Mouse (Mus musculus) large intestine, adult 2 months (tissue): ENCODE data around the gene Catsper1. TPM values are rescaled to one million over a fixed set of nuclear protein-coding genes. Genes with fewer than 3 reads are reported as not detected.

ENCODE experiments used
- DNase-seq: peaks from one replicate; pipeline ENCODE4 v3.0.0-alpha.2; 2012; ENCODE audit warnings: low read depth, low spot score
- WGBS: fragments of 180-500 bp; shearing (Covaris S2); methylation state at CpG from one replicate; pipeline ENCODE4 v1.1.7; 2018; 5-methylcytosine and 5-hydroxymethylcytosine counted together
- polyA plus RNA-seq: library from polyadenylated mRNA; depleted of rRNA; stranded (reverse); fragments of >200 nt; gene quantifications from 2 replicates; pipeline ENCODE4 v1.2.3, GENCODE M21; 2012; rRNA removed

Gene Catsper1
- polyA plus RNA-seq, result not detected in 2 replicates

GRCm38 (mm10) chr19:5335441-5335840 is at the start of gene Catsper1:
TSS of gene Catsper1 (plus strand) at chr19:5335741.
- no peak for DNase-seq
- WGBS, result 77% methylated on average over 6 of the region's 6 CpGs

GRCm38 (mm10) chr19:5294972-5295735 is 40.4 kb upstream of the Catsper1 start, which contains the start of gene Sf3b2:
TSS of gene Sf3b2 (minus strand) at chr19:5295455.
- DNase-seq, result peak; percentile 100

GRCm38 (mm10) chr19:5295736-5296075 is 39.8 kb upstream of the Catsper1 start:
- DNase-seq, result no peak

More at GRCm38 (mm10) chr19:5294972-5295735, 40.4 kb upstream of the Catsper1 start, which contains the start of gene Sf3b2:
- WGBS, result under 1% methylated on average over 46 of the region's 46 CpGs

GRCm38 (mm10) chr19:5296630-5297029 is 38.9 kb upstream of the Catsper1 start:
- no peak for DNase-seq
- 77% methylated on average over 5 of the region's 5 CpGs for WGBS

More at GRCm38 (mm10) chr19:5295736-5296075, 39.8 kb upstream of the Catsper1 start:
- WGBS, result 3% methylated on average over 13 of the region's 13 CpGs

GRCm38 (mm10) chr19:5297903-5298800 is 37.4 kb upstream of the Catsper1 start, which contains the start of gene Gal3st3:
TSS of gene Gal3st3 (plus strand) at chr19:5298331.
- 31% methylated on average over 32 of the region's 32 CpGs for WGBS
- no peak for DNase-seq

- WGBS, result 66% methylated on average over 6 of the region's 6 CpGs
- no peak for DNase-seq
These were observed 35.0 kb upstream of the Catsper1 start for GRCm38 (mm10) chr19:5300588-5300987.

- WGBS, result 15% methylated on average over 4 of the region's 4 CpGs
- no peak for DNase-seq
These were observed 33.1 kb upstream of the Catsper1 start for GRCm38 (mm10) chr19:5302455-5302854.

- WGBS, result 79% methylated on average over 6 of the region's 6 CpGs
- DNase-seq, result no peak
These were observed 29.3 kb upstream of the Catsper1 start for GRCm38 (mm10) chr19:5306279-5306678.

GRCm38 (mm10) chr19:5306968-5307734 is 28.4 kb upstream of the Catsper1 start:
- WGBS, result 52% methylated on average over 98 of the region's 98 CpGs
- no peak for DNase-seq

GRCm38 (mm10) chr19:5309025-5309424 is 26.5 kb upstream of the Catsper1 start:
- no peak for DNase-seq
- 81% methylated on average over 7 of the region's 7 CpGs for WGBS

- WGBS, result 78% methylated on average over 8 of the region's 8 CpGs
- no peak for DNase-seq
These were observed 22.4 kb upstream of the Catsper1 start for GRCm38 (mm10) chr19:5313189-5313588.

- DNase-seq, result no peak
- WGBS, result 21% methylated on average over 17 of the region's 17 CpGs
These were observed 11.7 kb upstream of the Catsper1 start for GRCm38 (mm10) chr19:5323801-5324200.

- DNase-seq, result no peak
- 59% methylated on average over 19 of the region's 19 CpGs for WGBS
These were observed 7.6 kb upstream of the Catsper1 start for GRCm38 (mm10) chr19:5327970-5328369.

GRCm38 (mm10) chr19:5334741-5335140 is 800 bp upstream of the Catsper1 start:
- no peak for DNase-seq

GRCm38 (mm10) chr19:5337975-5338374 is 2.4 kb downstream of the Catsper1 start:
- 14% methylated on average over 5 of the region's 5 CpGs for WGBS
- DNase-seq, result peak; percentile 54

More at GRCm38 (mm10) chr19:5334741-5335140, 800 bp upstream of the Catsper1 start:
- WGBS, result 77% methylated on average over 5 of the region's 5 CpGs

GRCm38 (mm10) chr19:5341360-5341759 is 5.8 kb downstream of the Catsper1 start:
- WGBS, result 79% methylated on average over 7 of the region's 7 CpGs
- DNase-seq, result no peak

- no peak for DNase-seq
- WGBS, result 70% methylated on average over 6 of the region's 6 CpGs
These were observed 10.0 kb downstream of the Catsper1 start for GRCm38 (mm10) chr19:5345297-5346131.

GRCm38 (mm10) chr19:5348064-5348463 is 12.5 kb downstream of the Catsper1 start:
- DNase-seq, result no peak
- 75% methylated on average over 6 of the region's 6 CpGs for WGBS
